Mouse (Mus musculus): Measurements from ENCODE around the gene Zswim8. TPM values are rescaled to one million over a fixed set of nuclear protein-coding genes. Genes with fewer than 3 reads are reported as not detected.

Gene Zswim8
- polyA plus RNA-seq, 1 experiment from 2014 or later = 47.7 TPM

GRCm38 (mm10) chr14:20682498-20682897 lies 24.9 kb upstream of the Zswim8 start:
- ATAC-seq (ENCODE audit: low FRiP score, low TSS enrichment) = no peak
- Histone ChIP-seq H3K27me3 (ENCODE audit: control insufficient read depth, insufficient read depth, low read length) (no peaks in the 10 kb centered on the region), H3K4me3 (replicated peaks; ENCODE audit: low read depth, low read length) (no peak overlapping the region), H3K9me3 (ENCODE audit: control insufficient read depth, low read length) (no peaks in the 10 kb centered on the region), H3K36me3 (ENCODE audit: control insufficient read depth, insufficient read depth, low read length) (peaks cover 99% of the 10 kb centered on the region), H3K27ac (replicated peaks; ENCODE audit: low read depth, low read length) (no peak overlapping the region), H3K9ac (replicated peaks; ENCODE audit: low read length) (no peak overlapping the region), H3K4me2 (ENCODE audit: low read length) (no peak overlapping the region), H3K4me1 (ENCODE audit: control insufficient read depth, insufficient read depth, low read length) (no peaks in the 10 kb centered on the region)
- no peak for DNase-seq
- 81% methylated on average over 3 of the region's 3 CpGs for WGBS

GRCm38 (mm10) chr14:20686576-20686975 lies 20.8 kb upstream of the Zswim8 start:
- H3K36me3 ChIP-seq (ENCODE audit: control insufficient read depth, insufficient read depth, low read length) = peaks cover 99% of the 10 kb centered on the region
- DNase-seq (no peak), ATAC-seq (ENCODE audit: low FRiP score, low TSS enrichment) (no peak)
- H3K9ac ChIP-seq (replicated peaks; ENCODE audit: low read length) = no peak overlapping the region
- no peaks in the 10 kb centered on the region for H3K4me1 ChIP-seq (ENCODE audit: control insufficient read depth, insufficient read depth, low read length)
- H3K4me2 ChIP-seq (ENCODE audit: low read length) = no peak overlapping the region
- WGBS = 93% methylated on average over 3 of the region's 3 CpGs
- H3K27ac ChIP-seq (replicated peaks; ENCODE audit: low read depth, low read length) = no peak overlapping the region
- no peaks in the 10 kb centered on the region for H3K9me3 ChIP-seq (ENCODE audit: control insufficient read depth, low read length)
- H3K27me3 ChIP-seq (ENCODE audit: control insufficient read depth, insufficient read depth, low read length) = no peaks in the 10 kb centered on the region
- no peak overlapping the region for H3K4me3 ChIP-seq (replicated peaks; ENCODE audit: low read depth, low read length)

- no peak for DNase-seq
- H3K9me3 ChIP-seq (ENCODE audit: control insufficient read depth, low read length) = no peaks in the 10 kb centered on the region
These were observed 18.3 kb upstream of the Zswim8 start for GRCm38 (mm10) chr14:20689009-20689408.

GRCm38 (mm10) chr14:20691772-20692171 lies 15.6 kb upstream of the Zswim8 start:
- no peak overlapping the region for H3K9ac ChIP-seq (replicated peaks; ENCODE audit: low read length)
- H3K9me3 ChIP-seq (ENCODE audit: control insufficient read depth, low read length) = no peaks in the 10 kb centered on the region
- H3K4me1 ChIP-seq (ENCODE audit: control insufficient read depth, insufficient read depth, low read length) = peaks cover 15% of the 10 kb centered on the region
- no peak overlapping the region for H3K4me3 ChIP-seq (replicated peaks; ENCODE audit: low read depth, low read length)
- no peak overlapping the region for H3K27ac ChIP-seq (replicated peaks; ENCODE audit: low read depth, low read length)
- no peak for ATAC-seq (ENCODE audit: low FRiP score, low TSS enrichment)
- WGBS = 97% methylated on average over 6 of the region's 6 CpGs
- no peaks in the 10 kb centered on the region for H3K27me3 ChIP-seq (ENCODE audit: control insufficient read depth, insufficient read depth, low read length)
- DNase-seq = no peak
- no peak overlapping the region for H3K4me2 ChIP-seq (ENCODE audit: low read length)
- H3K36me3 ChIP-seq (ENCODE audit: control insufficient read depth, insufficient read depth, low read length) = peaks cover 76% of the 10 kb centered on the region

More at GRCm38 (mm10) chr14:20689009-20689408, 18.3 kb upstream of the Zswim8 start:
- no peak for ATAC-seq (ENCODE audit: low FRiP score, low TSS enrichment)
- Histone ChIP-seq H3K4me2 (ENCODE audit: low read length) (no peak overlapping the region), H3K27ac (replicated peaks; ENCODE audit: low read depth, low read length) (no peak overlapping the region), H3K36me3 (ENCODE audit: control insufficient read depth, insufficient read depth, low read length) (peaks cover 99% of the 10 kb centered on the region), H3K27me3 (ENCODE audit: control insufficient read depth, insufficient read depth, low read length) (no peaks in the 10 kb centered on the region), H3K9ac (replicated peaks; ENCODE audit: low read length) (no peak overlapping the region), H3K4me3 (replicated peaks; ENCODE audit: low read depth, low read length) (no peak overlapping the region), H3K4me1 (ENCODE audit: control insufficient read depth, insufficient read depth, low read length) (no peaks in the 10 kb centered on the region)
- whole genome bisulfite sequencing = 96% methylated on average over 2 of the region's 2 CpGs

- no peak overlapping the region for H3K9ac ChIP-seq (replicated peaks; ENCODE audit: low read length)
- WGBS = 97% methylated on average over 10 of the region's 10 CpGs
- H3K4me3 ChIP-seq (replicated peaks; ENCODE audit: low read depth, low read length) = no peak overlapping the region
- H3K4me2 ChIP-seq (ENCODE audit: low read length) = no peak overlapping the region
- peaks cover 34% of the 10 kb centered on the region for H3K4me1 ChIP-seq (ENCODE audit: control insufficient read depth, insufficient read depth, low read length)
- H3K9me3 ChIP-seq (ENCODE audit: control insufficient read depth, low read length) = no peaks in the 10 kb centered on the region
- ATAC-seq (ENCODE audit: low FRiP score, low TSS enrichment) (no peak), DNase-seq (no peak)
- H3K27me3 ChIP-seq (ENCODE audit: control insufficient read depth, insufficient read depth, low read length) = no peaks in the 10 kb centered on the region
- no peak overlapping the region for H3K27ac ChIP-seq (replicated peaks; ENCODE audit: low read depth, low read length)
- peaks cover 60% of the 10 kb centered on the region for H3K36me3 ChIP-seq (ENCODE audit: control insufficient read depth, insufficient read depth, low read length)
These were observed 13.7 kb upstream of the Zswim8 start for GRCm38 (mm10) chr14:20693589-20694101.

GRCm38 (mm10) chr14:20694185-20694883 lies 13.0 kb upstream of the Zswim8 start:
- peaks cover 54% of the 10 kb centered on the region for H3K36me3 ChIP-seq (ENCODE audit: control insufficient read depth, insufficient read depth, low read length)
- peak overlapping the region; percentile 67 for H3K4me2 ChIP-seq (ENCODE audit: low read length)
- H3K27ac ChIP-seq (replicated peaks; ENCODE audit: low read depth, low read length) = peak overlapping the region; percentile 98
- H3K9ac ChIP-seq (replicated peaks; ENCODE audit: low read length) = peak overlapping the region; percentile 88
- DNase-seq = no peak
- peaks cover 41% of the 10 kb centered on the region for H3K4me1 ChIP-seq (ENCODE audit: control insufficient read depth, insufficient read depth, low read length)
- H3K27me3 ChIP-seq (ENCODE audit: control insufficient read depth, insufficient read depth, low read length) = no peaks in the 10 kb centered on the region
- no peaks in the 10 kb centered on the region for H3K9me3 ChIP-seq (ENCODE audit: control insufficient read depth, low read length)
- ATAC-seq (ENCODE audit: low FRiP score, low TSS enrichment) = peak; percentile 16; the same call in 1 of the 2 replicates
- H3K4me3 ChIP-seq (replicated peaks; ENCODE audit: low read depth, low read length) = peak overlapping the region; percentile 86
- WGBS = 49% methylated on average over 13 of the region's 13 CpGs

GRCm38 (mm10) chr14:20694884-20695760 lies 12.2 kb upstream of the Zswim8 start, which contains the start of gene Fut11:
TSS of gene Fut11 (plus strand) at chr14:20694968.
- WGBS = under 1% methylated on average over 109 of the region's 111 CpGs
- H3K4me3 ChIP-seq (replicated peaks; ENCODE audit: low read depth, low read length) = peak within 1 kb of the TSS; percentile 86
- no peaks in the 10 kb centered on the region for H3K9me3 ChIP-seq (ENCODE audit: control insufficient read depth, low read length)
- H3K4me2 ChIP-seq (ENCODE audit: low read length) = peak within 1 kb of the TSS; percentile 67
- peaks cover 44% of the 10 kb centered on the region for H3K4me1 ChIP-seq (ENCODE audit: control insufficient read depth, insufficient read depth, low read length)
- peaks cover 46% of the 10 kb centered on the region for H3K36me3 ChIP-seq (ENCODE audit: control insufficient read depth, insufficient read depth, low read length)
- peak within 1 kb of the TSS; percentile 88 for H3K9ac ChIP-seq (replicated peaks; ENCODE audit: low read length)
- no peaks in the 10 kb centered on the region for H3K27me3 ChIP-seq (ENCODE audit: control insufficient read depth, insufficient read depth, low read length)
- DNase-seq (peak; percentile 95), ATAC-seq (ENCODE audit: low FRiP score, low TSS enrichment) (peak; percentile 91)
- peak within 1 kb of the TSS; percentile 98 for H3K27ac ChIP-seq (replicated peaks; ENCODE audit: low read depth, low read length)

GRCm38 (mm10) chr14:20695761-20696520 lies 11.4 kb upstream of the Zswim8 start:
- WGBS = 12% methylated on average over 27 of the region's 27 CpGs
- Histone ChIP-seq H3K27ac (replicated peaks; ENCODE audit: low read depth, low read length) (peak overlapping the region; percentile 98), H3K27me3 (ENCODE audit: control insufficient read depth, insufficient read depth, low read length) (no peaks in the 10 kb centered on the region), H3K9ac (replicated peaks; ENCODE audit: low read length) (peak overlapping the region; percentile 88), H3K4me2 (ENCODE audit: low read length) (peak overlapping the region; percentile 67), H3K4me1 (ENCODE audit: control insufficient read depth, insufficient read depth, low read length) (peaks cover 49% of the 10 kb centered on the region), H3K9me3 (ENCODE audit: control insufficient read depth, low read length) (no peaks in the 10 kb centered on the region), H3K36me3 (ENCODE audit: control insufficient read depth, insufficient read depth, low read length) (peaks cover 38% of the 10 kb centered on the region), H3K4me3 (replicated peaks; ENCODE audit: low read depth, low read length) (peak overlapping the region; percentile 86)
- ATAC-seq (ENCODE audit: low FRiP score, low TSS enrichment) (no peak; the same call in 1 of the 2 replicates), DNase-seq (peak; percentile 11)
